Mouse (Mus musculus) right cerebral cortex, postnatal 36 days (tissue): ENCODE measurements around the gene Adprhl1.

ENCODE experiments used
- DNase-seq, 2 experiments: peaks; one replicate each; pipeline ENCODE4 v3.0.0; 2022; ENCODE audit warnings: low spot score in 2 of 2, mixed read lengths in 1 of 2

Adprhl1 gene

DNA sequence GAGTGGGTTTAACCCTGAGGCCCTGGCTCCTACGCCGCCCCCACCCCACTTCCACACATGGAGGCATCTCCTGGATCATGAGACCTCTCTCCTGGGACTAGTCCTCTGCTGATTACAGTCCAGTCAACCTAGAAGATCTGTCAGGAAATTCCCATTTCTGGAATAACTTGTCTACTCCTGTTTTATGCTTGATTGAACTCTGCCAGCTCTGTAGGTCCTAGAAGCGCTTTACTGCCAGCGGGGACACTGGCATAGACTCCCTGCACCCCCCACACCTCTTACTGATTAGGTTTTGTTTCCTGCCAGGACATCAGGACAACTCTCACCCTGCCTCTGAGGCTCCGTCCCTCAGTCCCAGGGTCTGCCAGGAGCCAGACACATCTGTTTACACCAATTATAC lies 56.5 kb downstream of the Adprhl1 start:
- DNase-seq, result no peak

DNA sequence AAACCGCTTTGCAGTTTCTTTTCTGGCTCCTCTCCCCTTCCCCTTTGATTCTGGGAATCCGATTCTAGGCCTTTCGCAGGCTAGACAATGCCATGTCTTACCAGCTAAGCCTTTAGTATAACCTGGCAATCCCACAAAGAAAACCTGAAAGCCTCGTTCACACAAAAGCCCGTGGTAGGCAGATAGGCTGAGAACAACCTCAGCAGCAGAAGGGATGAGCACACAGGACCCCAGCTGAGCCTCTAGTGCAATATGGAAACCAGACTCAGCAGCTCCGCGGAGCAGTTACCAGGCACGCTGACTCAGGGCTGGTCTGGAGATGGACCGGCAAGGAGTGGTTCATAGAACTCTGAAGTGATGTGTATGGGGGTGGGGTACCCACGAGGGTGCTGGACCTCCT lies 59.1 kb downstream of the Adprhl1 start:
- no peak for DNase-seq

DNA sequence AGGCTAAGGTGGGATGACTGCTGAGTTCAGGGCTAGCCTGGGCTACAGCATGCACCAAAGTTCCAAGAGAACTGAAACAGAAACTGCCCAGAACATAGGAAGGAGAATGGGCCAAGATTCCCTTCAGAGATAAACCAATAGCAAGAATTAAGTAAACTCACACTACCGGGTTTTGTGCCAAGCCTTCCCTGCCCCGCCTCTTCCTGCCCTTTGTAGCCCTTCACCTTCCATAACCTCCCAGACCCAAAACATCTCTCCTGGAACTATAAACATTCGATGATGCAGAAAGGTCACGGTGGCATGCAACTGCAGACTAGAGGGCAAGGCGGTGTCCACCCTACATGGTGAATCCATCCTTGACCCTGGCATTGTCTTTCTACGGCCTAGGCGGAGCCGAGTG lies 63.7 kb downstream of the Adprhl1 start:
- no peak for DNase-seq

DNA sequence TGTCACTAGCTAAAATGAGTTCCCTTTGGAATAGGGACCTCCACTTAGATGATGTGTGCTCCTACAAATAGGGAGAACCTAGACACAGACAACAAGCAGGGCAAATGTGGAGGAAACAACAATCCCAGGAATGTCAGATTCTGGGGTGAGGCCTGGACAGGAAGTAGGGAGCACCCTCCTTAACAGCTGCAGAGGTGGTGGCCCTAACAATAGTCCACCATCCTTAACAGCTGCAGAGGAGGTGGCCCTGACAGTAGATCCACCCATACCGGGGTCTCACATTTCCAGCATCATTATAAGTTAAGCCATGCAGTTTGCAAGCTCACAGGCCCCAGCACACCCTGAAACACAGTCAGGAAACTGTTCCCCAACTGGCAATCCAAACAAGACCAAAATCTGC lies 65.1 kb downstream of the Adprhl1 start:
- DNase-seq, result no peak

DNA sequence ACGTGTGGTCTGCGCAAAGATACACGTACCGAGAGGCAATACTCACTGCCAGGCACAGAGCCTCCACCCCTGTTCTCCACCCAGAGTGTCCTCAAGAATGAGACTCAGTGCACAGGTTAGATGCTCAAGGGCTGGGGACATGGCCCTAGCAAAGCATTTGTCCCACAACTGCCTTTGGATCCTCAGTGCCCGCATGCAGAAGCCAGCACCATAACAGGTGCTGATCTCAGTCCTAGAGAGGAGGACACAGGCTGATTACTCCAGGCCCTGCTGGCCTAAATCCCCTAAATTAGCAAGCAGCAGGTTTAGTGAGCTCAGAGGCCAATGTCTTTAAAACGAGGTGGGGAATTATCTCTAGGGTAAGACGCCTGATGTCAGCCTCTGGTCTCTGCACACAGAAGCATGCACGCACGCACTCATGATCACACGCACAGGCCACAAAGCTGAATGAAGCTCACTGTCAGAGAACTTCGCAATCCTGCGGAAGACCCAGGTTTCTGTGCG lies 65.9 kb downstream of the Adprhl1 start:
- DNase-seq, result no peak

DNA sequence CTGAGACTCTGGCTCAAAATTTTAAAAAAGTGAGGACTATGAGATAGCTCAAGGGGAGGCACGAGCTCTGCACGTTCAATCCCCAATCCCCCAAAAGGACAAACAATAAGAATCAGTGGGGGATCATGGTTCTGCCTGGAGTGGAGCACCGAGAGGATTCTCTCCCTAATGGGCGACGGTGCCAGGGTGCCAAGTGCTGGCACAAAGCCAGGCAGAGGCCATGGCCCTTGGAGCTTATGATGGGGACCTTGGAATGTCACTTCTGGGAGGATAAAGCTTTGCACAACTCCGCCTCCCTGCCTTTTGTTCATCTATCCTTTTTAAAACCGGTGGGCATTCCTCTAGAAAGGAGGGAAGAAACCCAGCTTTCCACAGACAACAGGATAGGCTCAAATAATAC lies 66.3 kb downstream of the Adprhl1 start:
- DNase-seq, result no peak

DNA sequence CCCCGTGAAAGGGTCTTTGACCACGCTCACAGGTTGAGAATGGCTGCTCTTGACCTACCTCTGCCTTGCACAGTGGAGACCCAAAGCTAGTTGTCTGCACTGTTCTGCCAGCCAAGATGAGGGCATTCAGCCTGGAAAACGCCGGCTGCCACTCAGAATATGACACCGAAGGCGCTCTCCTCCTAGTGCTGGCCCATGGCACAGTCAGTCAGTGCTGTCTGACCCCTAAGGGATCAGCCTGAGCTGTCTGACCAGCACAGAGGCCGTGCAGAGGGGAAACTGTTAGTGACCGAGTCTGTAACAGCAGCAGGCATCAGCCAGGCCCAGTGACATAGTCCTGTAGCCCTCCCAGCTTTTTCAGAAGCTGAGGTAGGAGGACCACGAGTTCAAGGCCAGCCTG lies 66.7 kb downstream of the Adprhl1 start:
- DNase-seq, result no peak

DNA sequence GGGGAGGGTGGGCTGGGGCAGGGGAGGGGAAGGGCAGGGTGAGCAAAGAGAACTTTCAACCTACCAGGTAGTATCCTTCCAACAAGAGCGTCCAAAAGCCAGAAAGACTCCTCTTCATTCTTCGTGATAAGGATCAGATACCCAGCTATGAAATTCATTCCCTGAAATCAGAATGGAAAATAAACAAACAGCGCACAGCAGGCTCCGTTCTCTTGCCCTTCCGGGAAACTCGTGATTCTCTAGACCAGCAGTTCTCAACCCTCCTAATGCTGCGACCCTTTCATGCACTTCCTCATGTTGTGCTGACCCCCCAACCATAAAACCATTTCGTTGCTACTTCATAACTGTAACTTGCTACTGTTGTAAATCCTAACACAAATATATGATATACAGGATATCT lies 67.1 kb downstream of the Adprhl1 start:
- DNase-seq, result no peak

DNA sequence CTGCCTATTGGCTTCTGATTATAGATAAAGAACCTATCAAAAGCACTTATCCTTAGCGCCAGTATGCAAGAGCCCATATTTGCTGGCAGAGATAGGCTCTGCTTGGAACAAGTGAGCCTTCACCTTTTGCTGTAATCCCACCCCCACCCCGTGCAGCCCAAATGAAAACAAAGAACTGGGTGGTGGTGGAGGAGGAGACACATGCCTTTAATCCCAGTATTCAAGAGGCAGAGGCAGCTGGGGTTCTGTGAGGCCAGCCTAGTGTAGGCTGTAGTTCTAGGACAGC lies 72.3 kb downstream of the Adprhl1 start:
- no peak for DNase-seq

DNA sequence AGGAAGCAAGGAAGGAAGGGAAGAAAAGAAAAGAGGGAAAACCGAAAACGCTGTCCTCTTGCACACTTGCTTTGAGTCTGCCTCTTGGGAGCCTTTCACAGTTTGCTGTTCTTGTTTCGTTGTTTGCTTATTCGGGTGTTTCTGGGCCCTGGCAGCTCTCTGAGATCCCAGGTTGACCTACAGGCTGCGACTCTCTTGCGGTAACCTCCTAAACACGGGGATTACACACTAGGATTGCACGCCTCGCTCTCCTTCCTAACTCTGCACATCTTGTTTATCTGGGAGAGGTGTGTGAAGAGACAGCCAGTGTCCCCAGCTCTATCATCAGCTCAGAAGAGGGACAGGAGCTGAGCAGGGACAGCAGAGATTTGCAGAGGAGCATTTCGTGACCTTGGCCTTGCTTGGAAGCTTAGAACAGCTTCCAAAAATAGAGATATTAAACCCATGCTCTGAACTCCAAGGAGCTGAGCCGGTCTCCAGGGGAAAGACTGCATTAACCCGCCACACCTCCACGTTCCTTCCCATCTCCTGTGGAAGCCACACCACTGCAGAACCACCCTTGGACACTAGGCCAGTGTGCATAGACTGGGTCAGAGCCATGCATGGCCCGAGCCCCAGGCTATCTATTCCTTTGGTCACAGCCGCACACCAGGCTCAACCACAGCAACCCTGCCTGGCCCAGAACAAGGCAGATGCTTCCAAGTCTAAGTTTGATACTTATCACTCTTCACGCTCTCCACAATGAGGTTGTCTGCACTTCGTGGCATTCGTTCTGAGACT lies 72.9 kb downstream of the Adprhl1 start:
- DNase-seq, result no peak

DNA sequence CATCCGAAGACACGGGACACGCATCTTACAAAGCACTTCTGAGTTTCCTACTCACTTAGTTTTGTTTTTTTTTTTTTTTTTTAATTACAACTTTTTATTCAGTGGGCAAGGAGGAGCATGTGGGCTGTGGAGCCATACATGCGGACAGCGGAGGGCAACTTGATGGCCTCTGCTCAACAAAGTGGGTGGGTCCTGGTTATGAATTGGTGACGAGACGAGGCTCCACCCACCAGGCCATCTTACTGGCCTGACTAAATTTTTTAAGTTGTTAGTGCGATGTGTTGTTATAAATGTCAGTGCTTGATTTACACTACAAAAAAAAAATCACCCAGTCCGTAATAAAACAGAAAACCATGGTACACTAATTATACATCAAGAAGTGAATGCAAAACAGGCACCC lies 73.6 kb downstream of the Adprhl1 start:
- no peak for DNase-seq

DNA sequence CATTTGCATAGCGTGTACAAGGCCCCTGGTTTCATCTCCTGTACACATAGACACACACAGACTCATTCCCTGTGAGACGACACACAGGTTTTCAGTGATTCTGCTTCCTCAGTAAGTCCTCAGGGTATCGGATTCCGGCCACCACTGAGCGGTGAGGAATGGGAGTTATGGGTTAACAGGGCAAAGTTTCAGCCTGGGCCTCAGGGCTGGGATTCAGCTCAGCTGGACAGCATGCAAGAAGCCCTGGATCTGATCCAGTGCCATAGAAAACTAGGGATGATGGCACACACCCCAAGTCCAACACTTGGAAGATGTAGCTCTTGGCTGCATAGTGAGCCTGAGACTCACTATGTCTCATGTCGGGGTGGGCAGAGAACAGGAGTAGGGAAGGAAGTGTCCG lies 74.0 kb downstream of the Adprhl1 start:
- no peak for DNase-seq

DNA sequence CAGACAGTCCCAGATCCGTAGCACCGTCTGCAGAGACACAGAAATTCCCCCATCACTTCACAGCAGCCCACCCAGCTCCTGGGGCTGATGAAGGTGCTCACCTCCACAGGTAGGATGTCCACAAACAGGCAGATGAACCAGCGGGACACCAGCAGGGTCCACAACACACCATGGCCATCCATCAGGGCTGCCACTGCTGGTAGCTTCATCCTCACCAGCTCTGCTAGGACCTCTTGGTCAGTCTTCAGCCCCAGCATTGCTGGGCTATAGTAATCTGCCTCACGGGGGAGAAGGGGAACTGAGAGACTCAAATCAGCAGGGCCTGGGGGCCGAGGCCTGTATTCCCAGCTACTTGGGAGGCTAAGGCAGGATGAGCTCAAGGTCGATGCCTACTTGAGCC lies 74.5 kb downstream of the Adprhl1 start:
- DNase-seq, result no peak

DNA sequence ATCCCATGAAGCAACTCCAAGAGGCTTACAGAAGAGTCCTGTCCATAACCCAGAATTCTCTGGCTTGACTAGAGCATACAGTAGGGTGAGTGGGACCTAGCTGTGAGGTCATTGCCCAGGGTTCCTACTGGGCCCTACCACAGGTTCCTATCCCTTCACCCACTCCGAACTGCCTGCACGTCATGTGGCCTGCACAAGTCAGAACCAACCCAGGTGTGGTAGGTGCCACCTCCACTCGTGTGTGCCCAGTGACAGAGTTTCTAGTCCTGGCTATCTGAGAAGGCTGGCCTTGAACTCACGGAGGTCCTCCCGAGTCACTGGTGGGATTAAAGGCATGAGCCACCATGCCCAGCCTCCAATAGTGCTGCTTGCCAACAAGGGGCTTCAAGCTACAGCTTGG lies 75.8 kb downstream of the Adprhl1 start:
- DNase-seq, result no peak

DNA sequence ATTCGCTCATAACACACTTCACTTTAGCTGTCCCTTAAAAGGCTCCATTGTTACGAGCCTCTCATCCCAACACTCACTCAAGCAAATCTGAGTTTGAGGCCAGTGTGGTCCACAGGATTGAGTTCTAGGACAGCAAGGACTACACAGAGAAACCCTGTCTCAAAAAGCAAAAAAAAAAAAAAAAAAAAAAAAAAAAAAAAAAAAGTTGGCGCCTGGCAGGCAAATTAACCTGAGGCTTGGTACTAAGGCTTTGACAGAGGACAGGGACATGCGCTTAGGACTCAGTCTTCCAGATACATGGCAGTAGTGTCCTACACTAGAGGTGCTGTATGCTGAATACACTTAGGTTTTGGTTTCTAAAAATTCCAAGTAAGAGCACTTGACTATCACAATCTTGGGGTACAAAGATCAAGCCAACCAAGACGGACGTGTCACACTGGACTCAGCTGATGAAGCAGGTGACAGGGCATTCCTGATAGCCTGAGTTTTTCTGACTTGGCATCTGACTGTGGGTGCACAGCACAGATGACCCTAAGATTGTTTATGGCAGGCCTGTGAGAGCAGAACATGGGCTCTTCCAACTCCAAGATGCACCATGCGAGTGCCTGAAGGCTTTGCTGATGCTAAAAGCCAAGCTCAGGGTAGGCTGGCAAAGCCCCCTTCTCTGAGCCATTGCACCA lies 76.6 kb downstream of the Adprhl1 start:
- DNase-seq, result no peak

DNA sequence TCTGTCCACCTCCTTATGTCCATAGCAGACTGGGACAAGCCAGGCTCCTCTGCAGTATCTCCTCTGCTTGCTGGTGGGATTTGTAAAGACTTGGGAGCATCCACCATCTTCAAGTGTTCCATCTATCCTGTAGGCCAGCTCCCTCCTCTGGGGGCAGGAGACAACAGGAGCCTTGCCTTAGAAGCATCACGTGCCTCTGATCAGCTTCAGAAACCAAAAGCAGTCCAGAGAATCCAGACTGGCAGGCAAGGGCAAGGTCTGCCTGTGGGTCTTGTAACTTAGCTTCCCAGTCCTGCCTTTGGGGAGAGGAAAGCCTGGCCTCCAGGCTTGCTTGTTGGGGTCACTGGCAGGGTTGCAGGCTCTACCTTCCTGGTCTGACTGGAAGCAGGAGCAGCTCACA lies 78.3 kb downstream of the Adprhl1 start:
- DNase-seq, result no peak

DNA sequence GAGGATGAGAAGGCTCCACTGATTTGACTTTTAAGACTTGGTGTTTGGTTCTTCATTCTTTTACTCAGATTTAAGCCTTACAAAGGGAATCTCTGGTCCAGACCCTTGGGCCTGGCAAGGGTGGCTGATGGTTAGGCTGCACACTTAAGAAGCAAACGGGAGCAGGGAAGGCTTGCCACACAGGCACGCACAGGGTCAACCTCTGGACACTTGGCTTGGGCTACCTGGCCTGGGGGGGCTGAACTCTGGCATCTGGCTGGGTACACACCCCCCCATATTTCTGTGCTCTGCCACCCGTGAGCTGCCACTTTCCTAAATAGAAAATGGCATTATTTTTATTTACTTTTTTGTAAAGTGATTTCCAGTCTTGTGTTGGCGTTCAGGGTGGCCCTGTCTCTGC lies 79.2 kb downstream of the Adprhl1 start:
- DNase-seq, result no peak

DNA sequence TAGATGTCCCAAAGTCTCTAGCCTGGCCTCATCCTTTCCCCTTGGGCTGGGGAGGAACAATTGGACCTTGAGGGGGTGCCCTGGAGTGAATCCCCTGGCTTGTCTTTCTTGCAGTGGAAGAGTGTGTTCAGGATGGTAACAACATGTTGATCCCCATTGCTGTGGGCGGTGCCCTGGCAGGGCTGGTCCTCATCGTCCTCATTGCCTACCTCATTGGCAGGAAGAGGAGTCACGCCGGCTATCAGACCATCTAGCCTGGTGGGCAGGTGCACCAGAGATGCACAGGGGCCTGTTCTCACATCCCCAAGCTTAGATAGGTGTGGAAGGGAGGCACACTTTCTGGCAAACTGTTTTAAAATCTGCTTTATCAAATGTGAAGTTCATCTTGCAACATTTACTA lies 79.7 kb downstream of the Adprhl1 start:
- DNase-seq, result no peak
